Mouse (Mus musculus) CH12.LX (cell line): ENCODE data around the gene Impad1. TPM values are rescaled to one million over a fixed set of nuclear protein-coding genes. Genes with fewer than 3 reads are reported as not detected.

Experiments used
- DNase-seq: peaks from one replicate; pipeline ENCODE4 v3.0.0-alpha.2; 2013; ENCODE audit errors: extremely low read depth
- H3K27ac ChIP-seq: 2 replicates; pipeline ENCODE4 v1.5.1; 2012; ENCODE audit warnings: low read depth, mild to moderate bottlenecking, control low read depth, moderate library complexity; ENCODE audit not compliant: insufficient read depth
- H3K27me3 ChIP-seq: replicated peaks from 2 replicates; pipeline ENCODE3; 2012; ENCODE audit warnings: inconsistent platforms
- H3K36me3 ChIP-seq, 2 experiments: replicated peaks in 1 of 2; 2 replicates each; pipeline versions ENCODE3 to v1.6.1; 2012; ENCODE audit warnings: inconsistent platforms in 1 of 2, low read length in 1 of 2, mild to moderate bottlenecking in 1 of 2, mixed read lengths in 1 of 2, moderate library complexity in 1 of 2; ENCODE audit not compliant: control insufficient read depth in 1 of 2, insufficient read depth in 1 of 2
- H3K4me1 ChIP-seq, 2 experiments: 2 replicates each; pipeline ENCODE4 v1.6.1; 2012; ENCODE audit warnings: inconsistent platforms in 1 of 2, moderate library complexity in 1 of 2; ENCODE audit not compliant: insufficient read depth in 2 of 2, control insufficient read depth in 1 of 2
- H3K4me2 ChIP-seq: 2 replicates; pipeline ENCODE4 v1.6.1; 2012; ENCODE audit warnings: low read depth, mild to moderate bottlenecking, control low read depth; ENCODE audit not compliant: poor library complexity, insufficient read depth, severe bottlenecking
- H3K4me3 ChIP-seq, 3 experiments: fragments of 150-350 bp in 1 of 3; sonication (generic) in 1 of 3; replicated peaks in 1 of 3; 2 replicates each; pipeline versions ENCODE3 to v1.5.1; 2011 to 2012; ENCODE audit warnings: low read depth in 2 of 3, low read length in 2 of 3, mild to moderate bottlenecking in 2 of 3, moderate library complexity in 2 of 3, control low read depth in 1 of 3, improper control_type of control experiment in 1 of 3, inconsistent platforms in 1 of 3, mixed read lengths in 1 of 3; ENCODE audit not compliant: poor library complexity in 1 of 3
- H3K79me2 ChIP-seq: replicated peaks from 2 replicates; pipeline ENCODE4 v1.6.1; 2012; ENCODE audit warnings: mild to moderate bottlenecking, moderate library complexity; ENCODE audit not compliant: control insufficient read depth, poor library complexity, insufficient read depth, severe bottlenecking; ENCODE audit errors: extremely low read depth
- H3K9ac ChIP-seq: 2 replicates; pipeline ENCODE4 v1.6.1; 2012; ENCODE audit warnings: low read depth, mild to moderate bottlenecking, control low read depth, moderate library complexity; ENCODE audit not compliant: insufficient read depth
- H3K9me3 ChIP-seq: replicated peaks from 2 replicates; pipeline ENCODE3; 2012; ENCODE audit warnings: low read length, inconsistent platforms, mixed read lengths
- CTCF ChIP-seq, 2 experiments: IDR thresholded peaks in 1 of 2; conservative IDR thresholded peaks in 1 of 2; 2 replicates each; pipeline ENCODE4 v1.5.1; 2011 to 2012; ENCODE audit warnings: low read depth in 2 of 2, low read length in 2 of 2, improper control_type of control experiment in 1 of 2, inconsistent platforms in 1 of 2, mild to moderate bottlenecking in 1 of 2, moderate library complexity in 1 of 2
- E2F4 ChIP-seq: IDR thresholded peaks from 2 replicates; pipeline ENCODE4 v1.6.1; 2011; ENCODE audit warnings: low read depth, low read length, improper control_type of control experiment; ENCODE audit not compliant: insufficient replicate concordance
- EP300 ChIP-seq: IDR thresholded peaks from 2 replicates; pipeline ENCODE4 v1.6.1; 2011; ENCODE audit warnings: low read length, improper control_type of control experiment
- GABPA ChIP-seq: IDR thresholded peaks from 2 replicates; pipeline ENCODE4 v1.6.1; 2012; ENCODE audit warnings: low read depth, low read length, improper control_type of control experiment, inconsistent platforms; ENCODE audit not compliant: insufficient replicate concordance
- HCFC1 ChIP-seq: IDR thresholded peaks from 2 replicates; pipeline ENCODE4 v1.6.1; 2012; ENCODE audit warnings: low read depth, mild to moderate bottlenecking, inconsistent platforms, low read length, improper control_type of control experiment
- JUND ChIP-seq: conservative IDR thresholded peaks from 2 replicates; pipeline ENCODE4 v1.6.1; 2011; ENCODE audit warnings: low read depth, low read length, improper control_type of control experiment
- MAX ChIP-seq: IDR thresholded peaks from 2 replicates; pipeline ENCODE4 v1.6.1; 2011; ENCODE audit warnings: low read length, improper control_type of control experiment
- MYC ChIP-seq: IDR thresholded peaks from 2 replicates; pipeline ENCODE4 v1.6.1; 2011; ENCODE audit warnings: low read depth, mild to moderate bottlenecking, improper control_type of control experiment, low read length
- PAX5 ChIP-seq: IDR thresholded peaks from 2 replicates; pipeline ENCODE4 v1.6.1; 2012; ENCODE audit warnings: low read length, inconsistent platforms, mixed read lengths
- POLR2AphosphoS2 ChIP-seq: IDR thresholded peaks from 2 replicates; pipeline ENCODE4 v1.6.1; 2011; ENCODE audit warnings: low read depth, low read length, improper control_type of control experiment
- RAD21 ChIP-seq: IDR thresholded peaks from 2 replicates; pipeline ENCODE4 v1.6.1; 2011; ENCODE audit warnings: low read depth, mild to moderate bottlenecking, low read length, improper control_type of control experiment, moderate library complexity
- SMC3 ChIP-seq: IDR thresholded peaks from 2 replicates; pipeline ENCODE4 v1.6.1; 2011; ENCODE audit warnings: low read depth, low read length, improper control_type of control experiment
- TBP ChIP-seq: conservative IDR thresholded peaks from 2 replicates; pipeline ENCODE4 v1.6.1; 2011; ENCODE audit warnings: low read depth, low read length, improper control_type of control experiment
- USF1 ChIP-seq: IDR thresholded peaks from 2 replicates; pipeline ENCODE4 v1.6.1; 2014; ENCODE audit warnings: low read depth, mild to moderate bottlenecking, inconsistent platforms, low read length, improper control_type of control experiment
- ZC3H11A ChIP-seq: IDR thresholded peaks from 2 replicates; pipeline ENCODE4 v1.6.1; 2012; ENCODE audit warnings: low read depth, mild to moderate bottlenecking, inconsistent platforms, low read length, improper control_type of control experiment
- ZKSCAN1 ChIP-seq: IDR thresholded peaks from 2 replicates; pipeline ENCODE4 v1.6.1; 2012; ENCODE audit warnings: low read depth, inconsistent platforms, low read length, improper control_type of control experiment, borderline replicate concordance
- ZMIZ1 ChIP-seq: IDR thresholded peaks from 2 replicates; pipeline ENCODE4 v1.6.1; 2012; ENCODE audit warnings: low read depth, mild to moderate bottlenecking, inconsistent platforms, low read length, improper control_type of control experiment
- ZNF384 ChIP-seq: IDR thresholded peaks from 2 replicates; pipeline ENCODE4 v1.6.1; 2012; ENCODE audit warnings: low read depth, low read length, improper control_type of control experiment, inconsistent platforms
- dilution Hi-C: fragments of 300-500 bp; cut with MboI; formaldehyde crosslinking; loops from 2 replicates; pipeline ENCODE4 v1.14.3; 2020; ENCODE audit warnings: low sequenced_read_pairs; ENCODE audit not compliant: extremely low pct_unique_long_range_greater_than_20kb, extremely low pct_ligation_motif_present
- in situ Hi-C: fragments of 300-500 bp; cut with MboI; formaldehyde crosslinking; loops from 3 replicates; pipeline ENCODE4 v1.14.3; 2019; ENCODE audit warnings: low sequenced_read_pairs, low pct_ligation_motif_present, low pct_unique_long_range_greater_than_20kb, mixed read lengths
- polyA plus RNA-seq: library from polyadenylated mRNA; unstranded; fragments of >175 nt; gene quantifications from 2 replicates; pipeline ENCODE4 v1.2.1, GENCODE M21; 2012; ENCODE audit warnings: low read depth; ENCODE audit not compliant: insufficient read length
- total RNA-seq, 2 experiments: library from RNA; depleted of rRNA; stranded (reverse); fragments of 300-350 nt in 1 of 2; fragments of >200 nt in 1 of 2; gene quantifications; 2 replicates each; pipeline ENCODE4 v1.2.3; 2012 to 2014

Impad1 gene
- total and polyA plus RNA-seq, 3 experiments = 16.3 to 38.4 (median 19.3) TPM

DNA sequence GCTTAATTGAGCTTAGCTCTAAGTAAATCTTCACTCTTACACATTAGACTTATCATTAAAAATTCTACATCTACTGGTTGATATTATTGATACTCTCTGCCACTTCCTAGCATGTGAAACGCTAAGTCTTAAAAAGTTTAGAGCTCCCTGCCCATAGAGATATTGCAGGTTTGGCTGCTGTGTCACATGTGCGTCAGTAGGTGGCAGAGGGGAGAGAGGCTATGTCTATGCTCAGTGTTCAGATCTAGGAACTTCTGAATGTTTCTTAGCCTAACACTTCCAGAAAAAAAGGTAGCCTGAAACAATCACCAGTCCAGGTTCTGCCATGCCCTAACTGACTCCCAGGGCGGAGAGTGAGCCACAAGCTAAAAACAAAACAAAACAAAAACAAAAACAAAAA is 63.7 kb downstream of the Impad1 start:
- H3K4me1 ChIP-seq = no peaks in the 10 kb centered on the region
- no peak overlapping the region for H3K4me2 ChIP-seq
- dilution Hi-C loops (no loop called here), in situ Hi-C loops (no loop called here)
- no peak overlapping the region for H3K4me3 ChIP-seq
- peak; percentile 44 for DNase-seq
- no peaks in the 10 kb centered on the region for H3K36me3 ChIP-seq
- peak; percentile 35 to 69; a peak in 3 of 4 replicates for TF ChIP-seq CTCF (conservative IDR thresholded peaks at IDR 0.05 in 1 of 2, IDR thresholded peaks at IDR 0.05 in 1 of 2; ENCODE audit: low read depth in 2 of 2, low read length in 2 of 2)
- no peak for TF ChIP-seq USF1
- TF ChIP-seq SMC3 = peak; percentile 66
- TF ChIP-seq E2F4 = no peak
- TF ChIP-seq RAD21 = peak; percentile 55
- peak; percentile 65; the same call in 1 of the 2 replicates for TF ChIP-seq MAX
- H3K79me2 ChIP-seq = no peaks in the 10 kb centered on the region
- no peak overlapping the region for H3K27ac ChIP-seq
- no peaks in the 10 kb centered on the region for H3K9me3 ChIP-seq
- no peaks in the 10 kb centered on the region for H3K27me3 ChIP-seq
- no peak overlapping the region for H3K9ac ChIP-seq

DNA sequence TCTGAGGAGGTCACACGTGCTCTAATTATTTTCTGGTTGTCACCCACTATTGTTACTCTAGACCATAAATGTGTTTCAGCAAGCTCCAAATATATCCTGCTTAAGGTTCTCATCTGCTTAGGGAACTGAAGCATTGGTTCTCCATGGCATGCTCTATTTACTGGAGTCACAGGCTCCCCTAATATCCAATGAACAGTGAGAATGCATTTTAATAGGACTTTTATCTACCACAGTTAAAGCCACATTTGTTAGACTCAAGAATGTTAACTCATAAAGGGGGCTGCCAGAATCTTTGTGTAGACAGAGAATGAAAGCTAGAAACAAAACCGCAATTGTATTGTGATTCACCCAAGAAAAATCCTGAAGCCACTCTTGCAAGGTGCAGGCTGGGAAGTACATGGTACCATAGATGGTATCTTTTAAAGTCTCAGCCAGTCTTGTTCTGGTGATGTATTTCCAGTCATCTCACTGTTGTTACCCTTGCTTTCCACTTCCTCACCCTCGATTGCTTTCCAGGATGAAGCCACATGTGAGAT is 66.8 kb downstream of the Impad1 start:
- Histone ChIP-seq H3K4me2 (no peak overlapping the region), H3K79me2 (no peaks in the 10 kb centered on the region), H3K4me3 (no peak overlapping the region), H3K9me3 (no peaks in the 10 kb centered on the region), H3K9ac (no peak overlapping the region), H3K36me3 (no peaks in the 10 kb centered on the region), H3K4me1 (peaks cover 0 to 6% of the 10 kb centered on the region in 2 experiments; a peak in 1 of 4 replicates), H3K27ac (no peak overlapping the region), H3K27me3 (no peaks in the 10 kb centered on the region)
- in situ Hi-C loops = no loop called here
- dilution Hi-C loops = no loop called here
- TF ChIP-seq GABPA (no peak), MYC (no peak), USF1 (no peak), POLR2AphosphoS2 (no peak), ZC3H11A (no peak), TBP (no peak), ZMIZ1 (no peak), E2F4 (no peak), JUND (no peak), CTCF (conservative IDR thresholded peaks at IDR 0.05 in 1 of 2, IDR thresholded peaks at IDR 0.05 in 1 of 2; ENCODE audit: low read depth in 2 of 2, low read length in 2 of 2) (no peak), PAX5 (no peak), HCFC1 (no peak), ZNF384 (no peak), EP300 (no peak), ZKSCAN1 (no peak)
- DNase-seq = no peak
